Mouse (Mus musculus) thymus, postnatal 25 days (tissue): Measurements from ENCODE around the gene Osbp2.

Experiments used
- DNase-seq: peaks from one replicate; pipeline ENCODE4 v3.0.0; 2022

Osbp2 gene

GRCm38 (mm10) chr11:3862661-3863453, 846 bp downstream of the Osbp2 start:
- DNase-seq = no peak

- no peak for DNase-seq
Observed at GRCm38 (mm10) chr11:3860361-3860760, 3.3 kb downstream of the Osbp2 start.

- no peak for DNase-seq
Observed at GRCm38 (mm10) chr11:3859778-3860177, 3.9 kb downstream of the Osbp2 start.

- DNase-seq = no peak
Observed at GRCm38 (mm10) chr11:3857902-3858301, 5.8 kb downstream of the Osbp2 start.

GRCm38 (mm10) chr11:3855846-3856245, 7.9 kb downstream of the Osbp2 start:
- no peak for DNase-seq

GRCm38 (mm10) chr11:3854156-3854555, 9.5 kb downstream of the Osbp2 start:
- DNase-seq = no peak

GRCm38 (mm10) chr11:3853481-3854034, 10.1 kb downstream of the Osbp2 start:
- no peak for DNase-seq

GRCm38 (mm10) chr11:3853031-3853430, 10.7 kb downstream of the Osbp2 start:
- no peak for DNase-seq

- DNase-seq = no peak
Observed at GRCm38 (mm10) chr11:3851872-3852271, 11.8 kb downstream of the Osbp2 start.

- no peak for DNase-seq
Observed at GRCm38 (mm10) chr11:3850746-3851277, 12.9 kb downstream of the Osbp2 start.

GRCm38 (mm10) chr11:3850315-3850614, 13.4 kb downstream of the Osbp2 start:
- no peak for DNase-seq

GRCm38 (mm10) chr11:3849469-3850314, 14.0 kb downstream of the Osbp2 start:
- no peak for DNase-seq

- no peak for DNase-seq
Observed at GRCm38 (mm10) chr11:3846351-3846750, 17.4 kb downstream of the Osbp2 start.

- DNase-seq = no peak
Observed at GRCm38 (mm10) chr11:3843943-3844734, 19.6 kb downstream of the Osbp2 start.

GRCm38 (mm10) chr11:3835271-3835670, 28.4 kb downstream of the Osbp2 start:
- no peak for DNase-seq

- DNase-seq = peak; percentile 32
Observed at GRCm38 (mm10) chr11:3834421-3835098, 29.1 kb downstream of the Osbp2 start.

- no peak for DNase-seq
Observed at GRCm38 (mm10) chr11:3833544-3834420, 29.9 kb downstream of the Osbp2 start.

GRCm38 (mm10) chr11:3832193-3832901, 31.4 kb downstream of the Osbp2 start:
- DNase-seq = peak; percentile 28

GRCm38 (mm10) chr11:3829736-3830135, 34.0 kb downstream of the Osbp2 start:
- DNase-seq = no peak

- DNase-seq = no peak
Observed at GRCm38 (mm10) chr11:3824138-3824537, 39.6 kb downstream of the Osbp2 start.
